ENCODE assay signal across 19 mouse cellular contexts in the genomic region with DNA sequence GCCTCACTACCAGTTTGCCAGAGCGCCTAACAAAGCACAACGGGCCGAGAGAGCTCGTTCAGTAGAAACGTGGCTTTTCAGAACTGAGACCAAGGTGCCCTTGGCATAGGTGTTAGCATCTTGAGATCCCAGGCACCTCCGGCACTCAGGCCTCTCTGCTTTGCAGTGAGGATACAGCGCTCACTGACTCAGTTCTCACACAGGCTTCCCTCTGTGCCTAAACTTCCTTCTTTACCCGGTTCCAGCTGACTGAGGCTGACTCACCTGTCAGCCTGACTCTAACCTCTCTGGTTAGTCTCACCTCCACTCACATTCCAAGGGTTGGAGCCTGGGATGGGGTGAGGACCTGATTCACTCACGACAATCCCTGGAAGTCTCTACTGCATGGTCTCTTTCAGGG. TPM values are rescaled to one million over a fixed set of nuclear protein-coding genes. Genes with fewer than 3 reads are reported as not detected.
DNase-seq lines count a peak whose midpoint lies in the region; ATAC-seq and TF ChIP-seq lines count a peak whose summit lies in the region.
"Had no signal": no experiment of that assay in that cellular context is flagged by ENCODE, and none has a peak within 500 bp of the region (broad histone marks: within the 10 kb centered on the region; RNA-seq: fewer than 3 reads in every experiment).

No protein-coding gene starts in this region.

- no peak overlapping the region for H3K4me2 ChIP-seq in forebrain, embryonic 14.5 days (ENCODE audit: low read length)
- H3K4me2 ChIP-seq in hindbrain, postnatal 0 days (ENCODE audit: low read depth, low read length) = no peak overlapping the region
- no peak overlapping the region for H3K4me2 ChIP-seq in midbrain, embryonic 13.5 days (replicated peaks)
- no peak overlapping the region for H3K4me2 ChIP-seq in stomach, embryonic 16.5 days (ENCODE audit: low read depth, low read length)
- H3K4me2 ChIP-seq in liver, embryonic 12.5 days = no peak overlapping the region
- H3K4me2 ChIP-seq: heart, embryonic 15.5 days; liver, embryonic 11.5 days had no signal

- no peak overlapping the region for H3K9ac ChIP-seq in forebrain, embryonic 14.5 days (ENCODE audit: low read length)
- H3K9ac ChIP-seq in hindbrain, postnatal 0 days (replicated peaks; ENCODE audit: low read length) = no peak overlapping the region
- H3K9ac ChIP-seq in midbrain, embryonic 13.5 days (replicated peaks) = no peak overlapping the region
- H3K9ac ChIP-seq in stomach, embryonic 16.5 days (ENCODE audit: low read length) = no peak overlapping the region
- H3K9ac ChIP-seq in liver, embryonic 12.5 days = no peak overlapping the region
- H3K9ac ChIP-seq: heart, embryonic 15.5 days had no signal

- no peaks in the 10 kb centered on the region for H3K9me3 ChIP-seq in forebrain, embryonic 14.5 days (replicated peaks; ENCODE audit: control insufficient read depth, low read length)
- H3K9me3 ChIP-seq in forebrain, embryonic 10.5 days = no peaks in the 10 kb centered on the region
- no peaks in the 10 kb centered on the region for H3K9me3 ChIP-seq in hindbrain, postnatal 0 days (ENCODE audit: low read length)
- no peaks in the 10 kb centered on the region for H3K9me3 ChIP-seq in hindbrain, embryonic 10.5 days
- no peaks in the 10 kb centered on the region for H3K9me3 ChIP-seq in midbrain, embryonic 13.5 days
- no peaks in the 10 kb centered on the region for H3K9me3 ChIP-seq in midbrain, embryonic 10.5 days (replicated peaks)
- H3K9me3 ChIP-seq in stomach, embryonic 16.5 days (replicated peaks; ENCODE audit: control insufficient read depth, low read length) = no peaks in the 10 kb centered on the region
- no peaks in the 10 kb centered on the region for H3K9me3 ChIP-seq in liver, embryonic 12.5 days (replicated peaks)
- H3K9me3 ChIP-seq: heart, embryonic 15.5 days; limb, embryonic 10.5 days had no signal

- H3K4me3 ChIP-seq in forebrain, embryonic 14.5 days (ENCODE audit: low read depth, low read length) = no peak overlapping the region
- H3K4me3 ChIP-seq in forebrain, embryonic 10.5 days = no peak overlapping the region
- H3K4me3 ChIP-seq in hindbrain, postnatal 0 days (ENCODE audit: low read length) = no peak overlapping the region
- no peak overlapping the region for H3K4me3 ChIP-seq in hindbrain, embryonic 10.5 days
- no peak overlapping the region for H3K4me3 ChIP-seq in midbrain, embryonic 13.5 days (replicated peaks)
- H3K4me3 ChIP-seq in midbrain, embryonic 10.5 days = no peak overlapping the region
- H3K4me3 ChIP-seq in stomach, embryonic 16.5 days (replicated peaks; ENCODE audit: low read length) = no peak overlapping the region
- H3K4me3 ChIP-seq in liver, embryonic 12.5 days = no peak overlapping the region
- H3K4me3 ChIP-seq: erythroblast, embryonic 14.5 days; heart, embryonic 15.5 days; limb, embryonic 10.5 days had no signal

- peaks cover 24% of the 10 kb centered on the region for H3K4me1 ChIP-seq in forebrain, embryonic 14.5 days (ENCODE audit: control insufficient read depth, insufficient read depth, low read length)
- peaks cover 36% of the 10 kb centered on the region for H3K4me1 ChIP-seq in forebrain, embryonic 10.5 days
- H3K4me1 ChIP-seq in hindbrain, postnatal 0 days (ENCODE audit: insufficient read depth, low read length) = peaks cover 3% of the 10 kb centered on the region
- peaks cover 39% of the 10 kb centered on the region for H3K4me1 ChIP-seq in hindbrain, embryonic 10.5 days (replicated peaks)
- H3K4me1 ChIP-seq in midbrain, embryonic 13.5 days (replicated peaks) = peaks cover 38% of the 10 kb centered on the region
- peaks cover 45% of the 10 kb centered on the region for H3K4me1 ChIP-seq in midbrain, embryonic 10.5 days
- H3K4me1 ChIP-seq in stomach, embryonic 16.5 days (ENCODE audit: control insufficient read depth, insufficient read depth, low read length) = no peaks in the 10 kb centered on the region
- peaks cover 57% of the 10 kb centered on the region for H3K4me1 ChIP-seq in liver, embryonic 12.5 days
- H3K4me1 ChIP-seq: limb, embryonic 10.5 days had no signal

- 63% methylated on average over 9 of the region's 9 CpGs for WGBS in forebrain, embryonic 14.5 days
- whole genome bisulfite sequencing in forebrain, embryonic 10.5 days = 87% methylated on average over 9 of the region's 9 CpGs
- 61% methylated on average over 9 of the region's 9 CpGs for WGBS in hindbrain, postnatal 0 days
- 83% methylated on average over 9 of the region's 9 CpGs for WGBS in hindbrain, embryonic 10.5 days
- 72% methylated on average over 9 of the region's 9 CpGs for WGBS in midbrain, embryonic 13.5 days
- 85% methylated on average over 9 of the region's 9 CpGs for WGBS in midbrain, embryonic 10.5 days
- WGBS in stomach, embryonic 16.5 days = 70% methylated on average over 9 of the region's 9 CpGs
- WGBS in liver, embryonic 12.5 days (ENCODE audit: insufficient replicate concordance) = 76% methylated on average over 9 of the region's 9 CpGs

- H3K27me3 ChIP-seq in forebrain, embryonic 14.5 days (replicated peaks; ENCODE audit: control insufficient read depth, insufficient read depth, low read length) = no peaks in the 10 kb centered on the region
- no peaks in the 10 kb centered on the region for H3K27me3 ChIP-seq in forebrain, embryonic 10.5 days (ENCODE audit: poor library complexity, severe bottlenecking)
- no peaks in the 10 kb centered on the region for H3K27me3 ChIP-seq in hindbrain, postnatal 0 days (ENCODE audit: insufficient read depth, low read length)
- H3K27me3 ChIP-seq in hindbrain, embryonic 10.5 days (ENCODE audit: insufficient read depth, poor library complexity, severe bottlenecking) = no peaks in the 10 kb centered on the region
- no peaks in the 10 kb centered on the region for H3K27me3 ChIP-seq in midbrain, embryonic 13.5 days
- H3K27me3 ChIP-seq in midbrain, embryonic 10.5 days (ENCODE audit: low read depth, poor library complexity, severe bottlenecking) = no peaks in the 10 kb centered on the region
- no peaks in the 10 kb centered on the region for H3K27me3 ChIP-seq in stomach, embryonic 16.5 days (ENCODE audit: control insufficient read depth, insufficient read depth, low read length)
- H3K27me3 ChIP-seq in liver, embryonic 12.5 days (replicated peaks) = no peaks in the 10 kb centered on the region
- H3K27me3 ChIP-seq: CH12.LX; heart, embryonic 15.5 days had no signal

- no peak for DNase-seq in forebrain, embryonic 14.5 days (ENCODE audit: low spot score)
- DNase-seq in forebrain, embryonic 10.5 days (ENCODE audit: extremely low spot score, low spot score) = no peak
- DNase-seq in hindbrain, postnatal 0 days (ENCODE audit: low spot score) = no peak
- DNase-seq in hindbrain, embryonic 10.5 days (ENCODE audit: low spot score) = no peak
- DNase-seq in midbrain, embryonic 10.5 days (ENCODE audit: low spot score) = no peak
- DNase-seq: adrenal gland, postnatal 10 days; cerebellum, adult 2 months; kidney, adult 11 months; layer of hippocampus, postnatal 36 days; right cerebral cortex, adult 18-20 months had no signal

- H3K27ac ChIP-seq in forebrain, embryonic 14.5 days (ENCODE audit: low read depth, low read length) = peak overlapping the region; percentile 44; the same call in 1 of the 2 replicates
- no peak overlapping the region for H3K27ac ChIP-seq in forebrain, embryonic 10.5 days
- peak overlapping the region; percentile 67; the same call in 1 of the 2 replicates for H3K27ac ChIP-seq in hindbrain, postnatal 0 days
- H3K27ac ChIP-seq in hindbrain, embryonic 10.5 days = no peak overlapping the region; the same call in 1 of the 2 replicates
- H3K27ac ChIP-seq in midbrain, embryonic 13.5 days = peak overlapping the region; percentile 31
- H3K27ac ChIP-seq in midbrain, embryonic 10.5 days (replicated peaks) = no peak overlapping the region; the same call in 1 of the 2 replicates
- no peak overlapping the region for H3K27ac ChIP-seq in stomach, embryonic 16.5 days (ENCODE audit: low read length)
- no peak overlapping the region for H3K27ac ChIP-seq in liver, embryonic 12.5 days
- H3K27ac ChIP-seq: heart, embryonic 15.5 days; limb, embryonic 10.5 days had no signal

- no peak for TF ChIP-seq CTCF in hindbrain, postnatal 0 days (IDR thresholded peaks at IDR 0.05; ENCODE audit: low read depth)

- ATAC-seq in forebrain, embryonic 14.5 days = no peak
- no peak for ATAC-seq in hindbrain, postnatal 0 days
- no peak for ATAC-seq in midbrain, embryonic 13.5 days
- ATAC-seq in stomach, embryonic 16.5 days (ENCODE audit: insufficient read depth, low FRiP score) = peak; percentile 29; the same call in 1 of the 2 replicates
- no peak for ATAC-seq in liver, embryonic 12.5 days
- ATAC-seq: lung, postnatal 0 days had no signal

- H3K36me3 ChIP-seq in forebrain, embryonic 14.5 days (ENCODE audit: control insufficient read depth, insufficient read depth, low read length) = no peaks in the 10 kb centered on the region
- H3K36me3 ChIP-seq in forebrain, embryonic 10.5 days (replicated peaks) = no peaks in the 10 kb centered on the region
- no peaks in the 10 kb centered on the region for H3K36me3 ChIP-seq in hindbrain, postnatal 0 days (ENCODE audit: insufficient read depth, low read length)
- no peaks in the 10 kb centered on the region for H3K36me3 ChIP-seq in hindbrain, embryonic 10.5 days
- H3K36me3 ChIP-seq in midbrain, embryonic 13.5 days = no peaks in the 10 kb centered on the region
- no peaks in the 10 kb centered on the region for H3K36me3 ChIP-seq in midbrain, embryonic 10.5 days
- H3K36me3 ChIP-seq in stomach, embryonic 16.5 days (ENCODE audit: control insufficient read depth, insufficient read depth, low read length) = no peaks in the 10 kb centered on the region
- no peaks in the 10 kb centered on the region for H3K36me3 ChIP-seq in liver, embryonic 12.5 days
- H3K36me3 ChIP-seq: heart, embryonic 15.5 days; limb, embryonic 10.5 days had no signal

RNA-seq across cellular contexts. Expression of gene Ddhd1, which starts 15.7 kb away (rescaled TPM):
- 15.5 and 17.9 TPM in 2 replicates for polyA plus RNA-seq in forebrain, embryonic 14.5 days (2014; fragmentation: Nextera tagmentation; extraction: Ambion mirVana)
- 5.2 and 6.6 TPM in 2 replicates for polyA plus RNA-seq in forebrain, embryonic 10.5 days (2016; fragmentation: Nextera tagmentation; extraction: Ambion mirVana)
- 53.0 and 64.2 TPM in 2 replicates for total RNA-seq in hindbrain, postnatal 0 days (2014; rRNA removed)
- 15.0 and 17.2 TPM in 2 replicates for polyA plus RNA-seq in hindbrain, postnatal 0 days (2015; fragmentation: Nextera tagmentation; extraction: Ambion mirVana)
- polyA plus RNA-seq in hindbrain, embryonic 10.5 days (2016; fragmentation: Nextera tagmentation; extraction: Ambion mirVana) = 8.5 and 9.1 TPM in 2 replicates
- polyA plus RNA-seq in midbrain, embryonic 13.5 days (2015; fragmentation: Nextera tagmentation; extraction: Ambion mirVana) = 13.2 and 16.5 TPM in 2 replicates
- 5.6 and 6.9 TPM in 2 replicates for polyA plus RNA-seq in midbrain, embryonic 10.5 days (2016; fragmentation: Nextera tagmentation; extraction: Ambion mirVana)
- 4.3 and 5.2 TPM in 2 replicates for polyA plus RNA-seq in stomach, embryonic 16.5 days (2015; fragmentation: Nextera tagmentation; extraction: Ambion mirVana)
- polyA plus RNA-seq in liver, embryonic 12.5 days (2016; fragmentation: Nextera tagmentation; extraction: Ambion mirVana) = 12.5 and 14.0 TPM in 2 replicates

Comparison
In these comparisons a context has a peak if more than half of its experiments do, and no peak if none do; other contexts are left out.
1. H3K27ac ChIP-seq: peak in forebrain, embryonic 14.5 days (single experiment), hindbrain, postnatal 0 days (single experiment) and midbrain, embryonic 13.5 days (single experiment); none in forebrain, embryonic 10.5 days (single experiment), hindbrain, embryonic 10.5 days (single experiment), midbrain, embryonic 10.5 days (single experiment), stomach, embryonic 16.5 days (single experiment) and liver, embryonic 12.5 days (single experiment).